Mouse (Mus musculus): Measurements from ENCODE around the gene Lemd1. TPM values are rescaled to one million over a fixed set of nuclear protein-coding genes. Genes with fewer than 3 reads are reported as not detected.

Lemd1 gene
- not detected in 2 replicates for total RNA-seq (2014; rRNA removed)
- not detected in 2 replicates for polyA plus RNA-seq (2012; rRNA removed)

- H3K36me3 ChIP-seq (ENCODE audit: control insufficient read depth, insufficient read depth, low read length) = no peaks in the 10 kb centered on the region
- no peak within 1 kb of the TSS for H3K9ac ChIP-seq (ENCODE audit: low read depth, low read length)
- H3K79me2 ChIP-seq (ENCODE audit: control insufficient read depth, insufficient read depth, low read length) = no peaks in the 10 kb centered on the region
- H3K27ac ChIP-seq (replicated peaks; ENCODE audit: insufficient read depth, low read depth, low read length) = no peak within 1 kb of the TSS
- 3% methylated on average over 34 of the region's 34 CpGs for WGBS
- no peak for DNase-seq (ENCODE audit: extremely low read depth, low read depth, low spot score)
- H3K27me3 ChIP-seq (ENCODE audit: control insufficient read depth, insufficient read depth, low read length) = peaks cover 26% of the 10 kb centered on the region
- no peaks in the 10 kb centered on the region for H3K4me1 ChIP-seq (ENCODE audit: control insufficient read depth, insufficient read depth, low read length)
- TF ChIP-seq POLR2A (IDR thresholded peaks at IDR 0.05; ENCODE audit: extremely low read depth, insufficient read depth, low read length) (no peak), CTCF (IDR thresholded peaks at IDR 0.05; ENCODE audit: low read depth, low read length) (no peak)
- peak within 1 kb of the TSS; percentile 36; the same call in 1 of the 2 replicates for H3K4me3 ChIP-seq (ENCODE audit: insufficient read depth, low read depth, low read length)
Measured at GRCm38 (mm10) chr1:132191093-132191785, at the start of gene Lemd1, which contains the start of gene AC124108.1. Lemd1 (plus strand) TSS chr1:132191431. AC124108.1 (plus strand) TSS chr1:132191457.

DNA sequence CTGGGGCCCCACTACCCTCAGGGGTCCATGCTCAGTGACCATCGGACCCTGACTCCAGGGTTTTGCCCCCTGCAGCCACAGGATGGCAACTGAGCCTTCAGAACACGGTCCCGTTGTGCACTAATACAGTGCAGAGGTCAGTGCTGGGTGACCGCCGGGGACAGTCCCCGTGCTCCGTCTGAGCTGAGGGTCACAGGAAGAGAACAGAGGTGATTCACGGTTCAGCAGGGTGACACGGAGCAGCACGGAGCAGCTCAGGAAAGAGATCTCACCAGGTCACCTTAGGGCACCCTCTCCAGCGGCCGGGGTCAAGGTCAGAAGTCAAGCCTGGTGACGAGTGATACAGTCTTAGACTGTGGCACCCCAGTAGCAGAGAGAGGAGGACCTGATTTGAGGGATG, 49.5 kb upstream of the Lemd1 start:
- peaks cover 18% of the 10 kb centered on the region; the same call in 1 of the 2 replicates for H3K79me2 ChIP-seq (ENCODE audit: control insufficient read depth, insufficient read depth, low read length)
- no peak overlapping the region for H3K27ac ChIP-seq (replicated peaks; ENCODE audit: insufficient read depth, low read depth, low read length)
- DNase-seq (ENCODE audit: extremely low read depth, low read depth, low spot score) = peak; percentile 62
- TF ChIP-seq CTCF (IDR thresholded peaks at IDR 0.05; ENCODE audit: low read depth, low read length) = no peak
- TF ChIP-seq POLR2A (IDR thresholded peaks at IDR 0.05; ENCODE audit: extremely low read depth, insufficient read depth, low read length) = no peak
- no peaks in the 10 kb centered on the region for H3K27me3 ChIP-seq (ENCODE audit: control insufficient read depth, insufficient read depth, low read length)
- 24% methylated on average over 13 of the region's 13 CpGs for WGBS
- no peaks in the 10 kb centered on the region for H3K36me3 ChIP-seq (ENCODE audit: control insufficient read depth, insufficient read depth, low read length)
- no peak overlapping the region for H3K4me3 ChIP-seq (ENCODE audit: insufficient read depth, low read depth, low read length)
- H3K4me1 ChIP-seq (ENCODE audit: control insufficient read depth, insufficient read depth, low read length) = peaks cover 25% of the 10 kb centered on the region
- no peak overlapping the region for H3K9ac ChIP-seq (ENCODE audit: low read depth, low read length)

- no peak for DNase-seq (ENCODE audit: extremely low read depth, low read depth, low spot score)
- TF ChIP-seq POLR2A (IDR thresholded peaks at IDR 0.05; ENCODE audit: extremely low read depth, insufficient read depth, low read length) = no peak
- TF ChIP-seq CTCF (IDR thresholded peaks at IDR 0.05; ENCODE audit: low read depth, low read length) = no peak
- no peak overlapping the region for H3K4me3 ChIP-seq (ENCODE audit: insufficient read depth, low read depth, low read length)
- no peaks in the 10 kb centered on the region for H3K36me3 ChIP-seq (ENCODE audit: control insufficient read depth, insufficient read depth, low read length)
- H3K27ac ChIP-seq (replicated peaks; ENCODE audit: insufficient read depth, low read depth, low read length) = no peak overlapping the region
- no peaks in the 10 kb centered on the region for H3K27me3 ChIP-seq (ENCODE audit: control insufficient read depth, insufficient read depth, low read length)
- peaks cover 7% of the 10 kb centered on the region; the same call in 1 of the 2 replicates for H3K79me2 ChIP-seq (ENCODE audit: control insufficient read depth, insufficient read depth, low read length)
- H3K4me1 ChIP-seq (ENCODE audit: control insufficient read depth, insufficient read depth, low read length) = peaks cover 16% of the 10 kb centered on the region; the same call in 1 of the 2 replicates
- H3K9ac ChIP-seq (ENCODE audit: low read depth, low read length) = no peak overlapping the region
- WGBS = 66% methylated on average over 5 of the region's 5 CpGs
Measured at GRCm38 (mm10) chr1:132143079-132143478, 48.2 kb upstream of the Lemd1 start.

DNA sequence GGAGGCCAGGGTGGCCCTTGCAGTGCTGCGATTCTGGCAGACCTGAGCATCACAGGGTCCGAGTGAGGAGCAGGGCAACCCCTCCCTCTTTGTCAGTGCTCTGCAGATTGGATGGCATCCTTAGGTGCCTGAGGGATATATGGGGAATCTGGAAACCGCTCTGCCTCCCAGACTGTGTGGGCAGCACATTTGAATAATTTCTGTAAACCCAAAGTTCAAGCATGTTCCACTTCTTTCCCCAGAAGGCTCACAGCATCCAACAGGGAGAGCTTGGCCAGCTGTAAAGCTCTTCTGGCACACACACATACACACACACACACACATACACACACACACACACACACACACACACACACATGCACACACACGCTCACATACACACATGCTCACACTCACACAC, 47.5 kb upstream of the Lemd1 start:
- H3K4me3 ChIP-seq (ENCODE audit: insufficient read depth, low read depth, low read length) = no peak overlapping the region
- H3K79me2 ChIP-seq (ENCODE audit: control insufficient read depth, insufficient read depth, low read length) = peaks cover 3% of the 10 kb centered on the region; the same call in 1 of the 2 replicates
- H3K4me1 ChIP-seq (ENCODE audit: control insufficient read depth, insufficient read depth, low read length) = peaks cover 16% of the 10 kb centered on the region; the same call in 1 of the 2 replicates
- H3K27ac ChIP-seq (replicated peaks; ENCODE audit: insufficient read depth, low read depth, low read length) = no peak overlapping the region
- H3K9ac ChIP-seq (ENCODE audit: low read depth, low read length) = no peak overlapping the region
- TF ChIP-seq CTCF (IDR thresholded peaks at IDR 0.05; ENCODE audit: low read depth, low read length) (no peak), POLR2A (IDR thresholded peaks at IDR 0.05; ENCODE audit: extremely low read depth, insufficient read depth, low read length) (no peak)
- H3K27me3 ChIP-seq (ENCODE audit: control insufficient read depth, insufficient read depth, low read length) = no peaks in the 10 kb centered on the region
- WGBS = 81% methylated on average over 4 of the region's 4 CpGs
- H3K36me3 ChIP-seq (ENCODE audit: control insufficient read depth, insufficient read depth, low read length) = no peaks in the 10 kb centered on the region
- no peak for DNase-seq (ENCODE audit: extremely low read depth, low read depth, low spot score)

- H3K9ac ChIP-seq (ENCODE audit: low read depth, low read length) = no peak overlapping the region
- 50% methylated on average over 2 of the region's 2 CpGs for WGBS
- H3K27ac ChIP-seq (replicated peaks; ENCODE audit: insufficient read depth, low read depth, low read length) = no peak overlapping the region
- TF ChIP-seq CTCF (IDR thresholded peaks at IDR 0.05; ENCODE audit: low read depth, low read length) = no peak
- no peak for TF ChIP-seq POLR2A (IDR thresholded peaks at IDR 0.05; ENCODE audit: extremely low read depth, insufficient read depth, low read length)
- peaks cover 16% of the 10 kb centered on the region; the same call in 1 of the 2 replicates for H3K4me1 ChIP-seq (ENCODE audit: control insufficient read depth, insufficient read depth, low read length)
- no peaks in the 10 kb centered on the region for H3K79me2 ChIP-seq (ENCODE audit: control insufficient read depth, insufficient read depth, low read length)
- no peaks in the 10 kb centered on the region for H3K27me3 ChIP-seq (ENCODE audit: control insufficient read depth, insufficient read depth, low read length)
- H3K36me3 ChIP-seq (ENCODE audit: control insufficient read depth, insufficient read depth, low read length) = no peaks in the 10 kb centered on the region
- H3K4me3 ChIP-seq (ENCODE audit: insufficient read depth, low read depth, low read length) = no peak overlapping the region
- no peak for DNase-seq (ENCODE audit: extremely low read depth, low read depth, low spot score)
Measured at GRCm38 (mm10) chr1:132144223-132144622, 47.0 kb upstream of the Lemd1 start.

DNA sequence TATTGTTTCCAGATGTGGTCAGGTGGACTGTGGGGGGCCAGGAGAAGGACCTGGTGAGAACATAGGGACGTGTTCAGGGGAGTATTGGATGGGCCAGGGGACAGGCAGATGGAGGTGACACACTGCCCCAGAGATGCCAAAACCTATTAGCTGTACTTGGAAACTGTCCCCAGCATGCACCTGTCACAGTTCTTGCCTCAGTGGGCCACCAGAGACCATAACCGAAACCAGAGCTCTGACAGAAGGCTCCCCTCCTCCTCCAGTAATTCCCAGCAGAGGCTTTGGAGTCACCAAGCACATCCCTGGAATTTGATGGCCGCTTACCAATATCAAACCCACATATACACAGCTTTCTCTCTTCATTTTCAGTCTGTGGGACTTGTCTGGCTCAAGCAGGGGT, 46.4 kb upstream of the Lemd1 start:
- no peak overlapping the region for H3K27ac ChIP-seq (replicated peaks; ENCODE audit: insufficient read depth, low read depth, low read length)
- no peaks in the 10 kb centered on the region for H3K36me3 ChIP-seq (ENCODE audit: control insufficient read depth, insufficient read depth, low read length)
- 97% methylated on average over 3 of the region's 3 CpGs for WGBS
- TF ChIP-seq CTCF (IDR thresholded peaks at IDR 0.05; ENCODE audit: low read depth, low read length) (no peak), POLR2A (IDR thresholded peaks at IDR 0.05; ENCODE audit: extremely low read depth, insufficient read depth, low read length) (no peak)
- no peak for DNase-seq (ENCODE audit: extremely low read depth, low read depth, low spot score)
- H3K79me2 ChIP-seq (ENCODE audit: control insufficient read depth, insufficient read depth, low read length) = no peaks in the 10 kb centered on the region
- H3K9ac ChIP-seq (ENCODE audit: low read depth, low read length) = no peak overlapping the region
- peaks cover 14% of the 10 kb centered on the region; the same call in 1 of the 2 replicates for H3K4me1 ChIP-seq (ENCODE audit: control insufficient read depth, insufficient read depth, low read length)
- H3K27me3 ChIP-seq (ENCODE audit: control insufficient read depth, insufficient read depth, low read length) = no peaks in the 10 kb centered on the region
- no peak overlapping the region for H3K4me3 ChIP-seq (ENCODE audit: insufficient read depth, low read depth, low read length)
